ENCODE assay signal across 8 mouse cellular contexts in genomic region chr5:109558123-109558403, GRCm38 (mm10). TPM values are rescaled to one million over a fixed set of nuclear protein-coding genes. Genes with fewer than 3 reads are reported as not detected.
A peak's percentile ranks its signal among the peaks of the same experiment; 100 is the strongest.
DNase-seq lines count a peak whose midpoint lies in the region; ATAC-seq and TF ChIP-seq lines count a peak whose summit lies in the region.

No protein-coding gene starts in this region.

- no peaks in the 10 kb centered on the region for H3K79me2 ChIP-seq in liver, adult 2 months (ENCODE audit: control insufficient read depth, insufficient read depth, low read length)

- no peak for DNase-seq in liver, adult 2 months (ENCODE audit: extremely low read depth, low read depth, low spot score)
- DNase-seq in liver: no peak
- no peak for DNase-seq in gastrocnemius, postnatal 4 days (ENCODE audit: low spot score in 2 of 2)
- DNase-seq in cerebellum, postnatal 25 days: no peak
- DNase-seq in frontal cortex, adult 2 months (ENCODE audit: extremely low spot score in 1 of 2, low spot score in 1 of 2): no peak

- ATAC-seq in embryonic facial prominence, embryonic 15.5 days (ENCODE audit: insufficient number of reproducible peaks, low FRiP score, low TSS enrichment, low read depth): peak; percentile 9; the same call in 1 of the 2 replicates
- peak; percentile 39; the same call in 1 of the 2 replicates for ATAC-seq in intestine, embryonic 16.5 days
- peak; percentile 37; the same call in 1 of the 2 replicates for ATAC-seq in neural tube, embryonic 13.5 days (ENCODE audit: low read depth)

- H3K4me3 ChIP-seq in liver, adult 2 months (ENCODE audit: insufficient read depth, low read depth, low read length): peak overlapping the region; percentile 57
- H3K4me3 ChIP-seq in embryonic facial prominence, embryonic 15.5 days (replicated peaks): peak overlapping the region; percentile 79
- peak overlapping the region; percentile 77 for H3K4me3 ChIP-seq in intestine, embryonic 16.5 days (ENCODE audit: low read length)
- peak overlapping the region; percentile 62 for H3K4me3 ChIP-seq in neural tube, embryonic 13.5 days

- H3K36me3 ChIP-seq in liver, adult 2 months (ENCODE audit: control insufficient read depth, insufficient read depth, low read length): no peaks in the 10 kb centered on the region
- H3K36me3 ChIP-seq in embryonic facial prominence, embryonic 15.5 days: peaks cover 23% of the 10 kb centered on the region
- peaks cover 21% of the 10 kb centered on the region for H3K36me3 ChIP-seq in intestine, embryonic 16.5 days (ENCODE audit: control insufficient read depth, insufficient read depth, low read length)
- H3K36me3 ChIP-seq in neural tube, embryonic 13.5 days: peaks cover 24% of the 10 kb centered on the region

- under 1% methylated on average over 9 of the region's 9 CpGs for WGBS in liver, adult 2 months
- under 1% methylated on average over 9 of the region's 9 CpGs for WGBS in embryonic facial prominence, embryonic 15.5 days
- 0% methylated on average over 9 of the region's 9 CpGs for WGBS in intestine, embryonic 16.5 days
- under 1% methylated on average over 9 of the region's 9 CpGs for WGBS in neural tube, embryonic 13.5 days

- no peak overlapping the region for H3K9ac ChIP-seq in liver, adult 2 months (ENCODE audit: low read depth, low read length)
- H3K9ac ChIP-seq in embryonic facial prominence, embryonic 15.5 days: no peak overlapping the region
- H3K9ac ChIP-seq in intestine, embryonic 16.5 days (ENCODE audit: low read depth, low read length): peak overlapping the region; percentile 58
- H3K9ac ChIP-seq in neural tube, embryonic 13.5 days: peak overlapping the region; percentile 76

- no peak for TF ChIP-seq CTCF in liver, adult 2 months (IDR thresholded peaks at IDR 0.05; ENCODE audit: low read depth, low read length)

- H3K27ac ChIP-seq in liver, adult 2 months (replicated peaks; ENCODE audit: insufficient read depth, low read depth, low read length): peak overlapping the region; percentile 64
- peak overlapping the region; percentile 97 for H3K27ac ChIP-seq in embryonic facial prominence, embryonic 15.5 days (replicated peaks)
- H3K27ac ChIP-seq in intestine, embryonic 16.5 days (ENCODE audit: low read length): peak overlapping the region; percentile 98
- peak overlapping the region; percentile 98 for H3K27ac ChIP-seq in neural tube, embryonic 13.5 days (replicated peaks)

- H3K4me1 ChIP-seq in liver, adult 2 months (ENCODE audit: control insufficient read depth, insufficient read depth, low read length): no peaks in the 10 kb centered on the region
- no peaks in the 10 kb centered on the region for H3K4me1 ChIP-seq in embryonic facial prominence, embryonic 15.5 days
- no peaks in the 10 kb centered on the region for H3K4me1 ChIP-seq in intestine, embryonic 16.5 days (ENCODE audit: control insufficient read depth, insufficient read depth, low read length)
- no peaks in the 10 kb centered on the region for H3K4me1 ChIP-seq in neural tube, embryonic 13.5 days (replicated peaks)

- no peaks in the 10 kb centered on the region for H3K27me3 ChIP-seq in liver, adult 2 months (ENCODE audit: control insufficient read depth, insufficient read depth, low read length)
- no peaks in the 10 kb centered on the region for H3K27me3 ChIP-seq in embryonic facial prominence, embryonic 15.5 days
- H3K27me3 ChIP-seq in intestine, embryonic 16.5 days (replicated peaks; ENCODE audit: control insufficient read depth, insufficient read depth, low read length): no peaks in the 10 kb centered on the region
- H3K27me3 ChIP-seq in neural tube, embryonic 13.5 days: no peaks in the 10 kb centered on the region

- TF ChIP-seq POLR2A in liver, adult 2 months (IDR thresholded peaks at IDR 0.05; ENCODE audit: extremely low read depth, insufficient read depth, low read length): no peak

- peak overlapping the region; percentile 56 for H3K4me2 ChIP-seq in embryonic facial prominence, embryonic 15.5 days (replicated peaks)
- peak overlapping the region; percentile 70 for H3K4me2 ChIP-seq in intestine, embryonic 16.5 days (ENCODE audit: low read depth, low read length)
- H3K4me2 ChIP-seq in neural tube, embryonic 13.5 days: peak overlapping the region; percentile 57

- peaks cover 31% of the 10 kb centered on the region for H3K9me3 ChIP-seq in embryonic facial prominence, embryonic 15.5 days (replicated peaks)
- peaks cover 32% of the 10 kb centered on the region for H3K9me3 ChIP-seq in intestine, embryonic 16.5 days (ENCODE audit: control insufficient read depth, low read length)
- peaks cover 30% of the 10 kb centered on the region for H3K9me3 ChIP-seq in neural tube, embryonic 13.5 days

RNA-seq across cellular contexts. Expression of gene Crlf2, which starts 0.7 kb away (rescaled TPM):
- total RNA-seq in liver, adult 2 months (2014; rRNA removed): 3.2 and 5.6 TPM in 2 replicates
- 6.3 and 10.7 TPM in 2 replicates for polyA plus RNA-seq in liver, adult 2 months (2012; rRNA removed)
- polyA plus RNA-seq in embryonic facial prominence, embryonic 15.5 days (2015; fragmentation: Nextera tagmentation; extraction: Ambion mirVana): 12.6 and 13.6 TPM in 2 replicates
- 10.4 and 13.5 TPM in 2 replicates for polyA plus RNA-seq in intestine, embryonic 16.5 days (2015; fragmentation: Nextera tagmentation; extraction: Ambion mirVana)
- 10.7 and 14.6 TPM in 2 replicates for polyA plus RNA-seq in neural tube, embryonic 13.5 days (2015; fragmentation: Nextera tagmentation; extraction: Ambion mirVana)
- 10 to 100 TPM; 13.6 to 18.0 TPM for total RNA-seq in gastrocnemius, postnatal 4 days (2021)
- polyA plus RNA-seq in frontal cortex, adult 2 months (2012; rRNA removed): 28.0 and 30.2 TPM in 2 replicates

Comparison
In these comparisons a context has a peak if more than half of its experiments do, and no peak if none do; other contexts are left out.
1. H3K9ac ChIP-seq: peak in intestine, embryonic 16.5 days (single experiment) and neural tube, embryonic 13.5 days (single experiment); none in liver, adult 2 months (single experiment) and embryonic facial prominence, embryonic 15.5 days (single experiment).
2. Peak in every context shown above with its lines, with median percentiles within 50 percentile points of each other: H3K27ac ChIP-seq, H3K4me3 ChIP-seq, ATAC-seq and H3K4me2 ChIP-seq.